Mouse (Mus musculus): ENCODE measurements around the gene Msmp. TPM values are rescaled to one million over a fixed set of nuclear protein-coding genes. Genes with fewer than 3 reads are reported as not detected.
"Not testable (repeated sequence)": the region's sequence is repeated elsewhere in the genome, so short reads cannot be mapped to it uniquely, and the experiment has no call there.

Gene Msmp
- polyA plus RNA-seq, 1 experiment from 2014 or later: 0.23 TPM

DNA sequence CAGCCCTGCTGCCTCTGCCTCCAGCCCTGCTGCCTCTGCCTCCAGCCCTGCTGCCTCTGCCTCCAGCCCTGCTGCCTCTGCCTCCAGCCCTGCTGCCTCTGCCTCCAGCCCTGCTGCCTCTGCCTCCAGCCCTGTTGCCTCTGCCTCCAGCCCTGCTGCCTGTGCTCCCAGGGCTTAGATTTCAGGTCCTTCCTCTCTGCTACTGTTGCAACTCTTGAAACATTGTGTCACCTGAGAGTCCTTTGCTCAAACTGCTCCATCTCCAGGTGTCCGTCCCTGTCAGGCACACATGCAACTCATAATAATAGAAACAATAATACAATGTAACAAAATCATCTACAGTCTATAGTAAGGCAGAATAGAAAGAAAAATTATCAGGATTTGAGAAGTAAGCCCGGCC, 12.3 kb upstream of the Msmp start:
- not testable (repeated sequence) for DNase-seq (ENCODE audit: low spot score)

GRCm38 (mm10) chr4:43593453-43593852, 9.2 kb upstream of the Msmp start:
- DNase-seq (ENCODE audit: low spot score): no peak

GRCm38 (mm10) chr4:43591961-43592360, 7.7 kb upstream of the Msmp start:
- DNase-seq (ENCODE audit: low spot score): no peak

DNA sequence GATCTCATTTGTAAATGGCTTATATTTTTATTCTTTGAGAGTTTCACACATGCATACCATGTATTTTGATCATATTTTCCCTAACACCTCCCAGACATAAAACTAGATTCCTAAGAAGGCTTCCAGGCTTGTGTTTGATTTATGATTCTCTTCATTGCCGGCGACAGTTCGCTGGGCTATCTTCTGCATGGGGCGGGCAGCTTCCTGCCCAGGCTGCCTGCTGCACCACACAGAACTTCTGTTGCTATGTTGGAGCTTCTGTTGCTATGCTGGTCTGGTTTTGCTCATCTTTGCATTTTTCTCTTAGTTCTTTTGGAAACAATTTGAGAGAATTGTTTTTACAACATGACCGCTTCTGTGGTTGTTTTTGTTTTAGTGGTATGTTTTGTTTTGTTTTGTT, 7.2 kb upstream of the Msmp start:
- no peak for DNase-seq (ENCODE audit: low spot score)

GRCm38 (mm10) chr4:43587681-43588080, 3.4 kb upstream of the Msmp start:
- DNase-seq (ENCODE audit: low spot score): no peak

- DNase-seq (ENCODE audit: low spot score): no peak
These were observed 2.1 kb upstream of the Msmp start for GRCm38 (mm10) chr4:43586411-43586810.

- DNase-seq (ENCODE audit: low spot score): no peak
These were observed 1.4 kb upstream of the Msmp start for GRCm38 (mm10) chr4:43585682-43586081.

GRCm38 (mm10) chr4:43583421-43583820, 873 bp downstream of the Msmp start:
- no peak for DNase-seq (ENCODE audit: low spot score)

- DNase-seq (ENCODE audit: low spot score): no peak
These were observed 2.1 kb downstream of the Msmp start for GRCm38 (mm10) chr4:43582241-43582640.

DNA sequence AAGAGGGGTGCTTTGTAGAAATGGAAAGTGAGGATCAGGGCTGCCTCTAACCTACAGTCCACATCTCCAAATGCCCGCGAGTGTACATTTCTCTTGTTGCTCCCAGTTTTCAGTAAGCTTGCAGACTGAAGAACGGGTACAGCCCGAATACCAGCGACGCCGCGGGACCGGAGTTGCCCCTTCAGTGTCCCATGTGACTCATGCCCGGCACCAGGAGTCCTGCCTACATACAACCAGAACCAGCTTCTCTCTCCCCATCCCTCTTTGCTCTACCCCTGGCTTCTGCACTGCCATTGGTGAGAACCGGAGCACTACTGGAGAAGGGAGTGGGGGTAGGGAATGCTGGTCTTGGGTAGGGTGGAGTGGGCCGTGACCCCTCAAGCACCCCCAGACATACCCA, 2.9 kb downstream of the Msmp start:
- DNase-seq (ENCODE audit: low spot score): no peak

GRCm38 (mm10) chr4:43580721-43581120, 3.6 kb downstream of the Msmp start:
- no peak for DNase-seq (ENCODE audit: low spot score)

DNA sequence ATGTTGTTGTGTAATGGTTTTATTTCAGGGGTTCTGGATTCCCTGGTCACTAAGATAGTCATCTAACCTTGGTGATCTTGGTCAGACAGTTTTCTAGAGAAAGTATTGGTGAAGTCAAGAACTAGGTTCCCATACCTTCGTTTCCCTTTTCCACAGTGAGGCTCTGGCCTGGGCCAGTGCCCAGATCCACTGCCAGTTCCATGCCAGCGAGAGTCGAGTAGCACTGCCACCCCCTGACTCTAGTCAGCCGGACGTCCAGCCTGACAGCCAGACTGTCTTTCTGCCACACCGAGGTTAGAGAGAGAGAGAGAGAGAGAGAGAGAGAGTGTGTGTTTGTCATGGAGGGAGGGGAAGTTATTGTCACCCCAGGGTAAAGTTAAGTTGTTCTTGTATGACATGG, 4.6 kb downstream of the Msmp start:
- no peak for DNase-seq (ENCODE audit: low spot score)

GRCm38 (mm10) chr4:43579256-43579655, 5.0 kb downstream of the Msmp start:
- DNase-seq (ENCODE audit: low spot score): peak; percentile 23

DNA sequence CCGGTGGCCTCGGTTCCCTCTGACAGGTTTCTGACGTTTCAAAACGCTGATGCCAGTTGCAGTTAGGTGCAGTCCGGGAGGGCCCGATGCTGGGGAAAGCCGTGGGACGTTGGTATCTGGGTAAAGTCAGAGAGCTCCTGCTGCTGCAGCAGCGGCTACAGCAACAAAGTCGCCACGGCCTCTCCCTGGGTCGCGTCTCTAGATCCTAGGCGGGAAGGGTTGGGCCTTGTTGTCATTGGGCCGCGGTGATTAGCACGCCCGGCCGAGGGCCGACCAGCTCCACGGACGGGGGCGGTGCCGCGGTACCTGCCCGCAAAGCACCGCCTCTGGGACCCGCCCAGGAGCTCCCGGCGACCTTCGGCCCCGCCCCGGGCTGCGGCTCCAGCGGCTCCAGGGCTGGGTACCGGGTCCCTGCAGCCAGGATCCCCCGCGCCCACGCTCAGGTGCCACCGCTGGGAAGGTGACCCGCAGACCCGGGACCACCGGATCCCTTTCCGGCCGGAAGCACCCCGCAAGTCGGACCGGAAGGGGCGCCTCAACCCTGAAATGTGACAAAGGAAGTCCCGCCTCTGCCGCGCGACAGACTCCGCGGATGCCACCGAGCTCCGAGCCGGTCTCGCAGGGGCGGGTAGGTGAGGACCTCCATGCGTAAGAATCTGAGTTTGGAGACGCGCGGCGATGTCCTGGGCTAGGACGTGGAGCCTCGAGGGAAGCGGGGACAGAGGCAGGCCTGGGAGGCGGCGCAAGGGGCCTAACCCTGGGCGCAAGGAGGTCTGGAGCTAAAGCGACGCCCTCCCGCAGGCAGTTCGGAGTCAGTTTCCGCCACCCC, 5.7 kb downstream of the Msmp start, which contains the start of the genes Rgp1 and Gba2:
Rgp1 (plus strand) TSS at position 340 of the 829 bp plus-strand sequence.
Gba2 (minus strand) TSS at position 498 of the 829 bp plus-strand sequence.
- peak; percentile 88 for DNase-seq (ENCODE audit: low spot score)

- DNase-seq (ENCODE audit: low spot score): no peak
These were observed 6.9 kb downstream of the Msmp start for GRCm38 (mm10) chr4:43577237-43577881.

DNA sequence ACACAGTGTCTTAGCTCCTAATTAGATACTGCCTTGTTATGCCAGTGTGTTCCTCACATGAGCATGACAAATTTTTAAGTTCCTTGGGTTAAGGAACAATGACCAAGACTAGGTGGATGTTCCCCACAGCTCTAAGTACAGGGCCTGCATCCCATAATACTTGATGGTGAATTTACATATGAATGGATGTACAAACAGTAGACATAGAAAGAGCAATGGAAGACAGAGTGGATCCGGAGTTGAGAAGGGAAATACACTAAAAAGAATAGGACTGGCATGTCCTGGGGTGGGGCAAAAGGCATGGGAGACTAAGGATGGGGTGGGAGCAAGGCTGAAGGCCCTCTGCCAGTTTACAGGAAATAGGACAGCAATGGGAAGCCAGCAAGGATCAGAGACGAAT, 8.9 kb downstream of the Msmp start:
- no peak for DNase-seq (ENCODE audit: low spot score)

DNA sequence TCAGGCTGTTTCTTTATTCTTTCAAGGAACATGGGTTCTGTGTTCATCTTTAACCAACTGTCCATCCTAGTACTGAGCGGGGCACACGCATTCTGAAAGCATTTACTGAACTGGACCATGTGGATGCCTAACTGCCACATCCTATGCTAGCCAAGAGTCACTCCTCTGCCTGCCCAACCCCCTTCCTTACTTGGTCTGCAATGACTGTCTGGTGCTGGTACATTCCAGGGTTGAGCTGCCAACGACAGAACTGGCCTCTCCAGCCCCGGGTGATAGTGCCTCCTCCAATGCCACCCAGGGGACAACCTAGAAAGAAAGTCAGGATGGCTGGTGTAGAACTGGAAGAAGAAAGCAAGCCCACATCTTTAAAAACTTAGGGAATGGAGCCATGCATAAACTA, 10.7 kb downstream of the Msmp start:
- no peak for DNase-seq (ENCODE audit: low spot score)

DNA sequence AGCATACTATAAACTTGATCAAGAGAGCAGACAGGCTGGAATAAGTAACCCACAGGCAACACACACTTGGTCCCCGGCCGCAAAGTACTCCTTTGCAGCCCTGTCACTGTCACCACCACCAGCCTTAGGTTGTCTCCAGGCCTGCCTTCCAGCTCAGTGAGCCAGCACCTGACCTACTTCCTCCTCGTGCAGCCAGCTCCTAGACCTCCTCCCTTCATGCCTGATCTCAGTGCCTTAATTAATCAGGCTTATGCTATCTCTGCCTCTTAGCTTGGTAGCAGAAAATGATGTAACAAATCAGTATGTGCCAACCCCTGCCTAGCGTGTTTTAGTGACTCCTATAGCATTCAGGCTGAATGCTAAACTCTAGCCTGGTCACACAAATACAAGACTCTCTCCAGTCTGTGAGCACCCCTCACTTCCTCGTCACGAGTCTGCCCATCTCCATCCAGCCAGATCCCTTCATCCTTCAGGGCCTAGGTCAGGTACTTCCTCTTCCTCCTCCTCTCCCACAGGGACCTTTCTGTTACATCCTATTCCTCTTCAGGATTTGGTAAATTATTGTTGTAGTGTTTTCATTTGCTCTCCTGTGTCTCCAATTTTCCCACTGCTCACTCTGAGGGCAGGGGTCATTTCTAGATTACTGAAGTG, 12.8 kb downstream of the Msmp start:
- DNase-seq (ENCODE audit: low spot score): no peak

- DNase-seq (ENCODE audit: low spot score): no peak
These were observed 17.2 kb downstream of the Msmp start for GRCm38 (mm10) chr4:43567140-43567539.

DNA sequence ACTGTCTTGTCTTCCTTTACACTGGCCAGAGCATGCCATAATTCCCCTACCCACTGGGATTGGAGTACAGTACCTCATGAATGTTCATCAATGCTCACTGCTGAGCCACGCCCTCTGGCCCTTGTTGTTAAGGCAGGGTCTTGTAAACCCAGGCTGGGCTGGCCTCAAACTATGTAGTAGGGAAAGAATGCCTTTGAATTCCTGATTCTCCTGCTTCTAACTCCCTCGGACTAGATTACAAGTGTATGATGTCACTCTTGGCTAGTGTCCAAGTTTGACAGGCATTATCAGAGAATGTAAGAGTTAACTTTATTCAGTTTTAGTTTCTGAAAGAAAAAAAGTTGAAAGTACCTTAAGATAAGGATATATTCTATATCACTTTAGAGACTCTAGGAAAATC, 20.1 kb downstream of the Msmp start:
- DNase-seq (ENCODE audit: low spot score): no peak

GRCm38 (mm10) chr4:43563601-43563875, 20.8 kb downstream of the Msmp start:
- no peak for DNase-seq (ENCODE audit: low spot score)

DNA sequence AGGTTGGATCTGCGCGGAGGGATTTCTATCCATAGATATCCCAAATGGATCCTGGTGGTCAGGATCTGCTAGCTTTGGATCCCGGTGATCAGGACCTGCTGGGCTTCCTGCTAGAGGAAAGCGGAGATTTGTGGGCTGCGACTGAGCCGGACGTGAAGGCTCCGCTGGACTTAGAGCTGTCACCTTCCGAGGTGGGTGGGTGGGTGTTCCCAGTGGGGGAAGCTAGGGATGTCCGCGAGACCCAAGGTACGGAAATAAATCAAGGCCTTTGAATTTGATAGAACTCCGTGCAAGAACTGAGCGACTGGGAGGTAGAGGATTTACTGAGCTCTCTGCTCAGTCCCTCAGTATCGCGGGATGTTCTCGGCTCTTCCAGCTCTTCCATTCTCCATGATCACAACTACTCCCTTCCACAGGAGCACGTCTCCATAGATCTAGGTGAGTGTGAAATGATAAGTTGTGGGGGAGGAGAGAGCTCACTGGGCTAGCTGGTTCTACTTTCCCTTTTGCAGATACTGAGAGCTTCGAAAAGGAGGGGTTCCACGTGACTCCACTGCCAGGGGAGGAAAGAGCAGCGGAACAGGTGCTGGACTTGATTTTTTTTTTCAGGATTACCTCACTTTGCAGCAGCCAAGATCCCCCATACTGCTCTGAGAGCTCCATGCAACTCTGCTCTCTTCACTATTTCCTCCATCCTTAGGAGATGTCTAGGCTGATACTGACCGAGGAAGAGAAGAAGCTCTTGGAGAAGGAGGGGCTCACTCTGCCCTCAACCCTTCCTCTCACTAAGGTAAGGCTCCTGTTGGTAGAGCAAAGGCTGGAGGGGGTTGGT, 21.3 kb downstream of the Msmp start:
- no peak for DNase-seq (ENCODE audit: low spot score)
